Mouse (Mus musculus): ENCODE data around the gene Zbed6. TPM values are rescaled to one million over a fixed set of nuclear protein-coding genes. Genes with fewer than 3 reads are reported as not detected.
A peak's percentile ranks its signal among the peaks of the same experiment; 100 is the strongest.
"Not testable (repeated sequence)": the region's sequence is repeated elsewhere in the genome, so short reads cannot be mapped to it uniquely, and the experiment has no call there.

Gene Zbed6
- polyA plus RNA-seq, 1 experiment from 2014 or later: not detected

- no peaks in the 10 kb centered on the region for H3K9me3 ChIP-seq
- ATAC-seq (ENCODE audit: insufficient read depth, low FRiP score, low read depth): peak; percentile 76; the same call in 1 of the 2 replicates
- H3K27me3 ChIP-seq (replicated peaks): no peaks in the 10 kb centered on the region
- no peak overlapping the region for H3K4me3 ChIP-seq (replicated peaks)
- H3K4me2 ChIP-seq: no peak overlapping the region
- H3K27ac ChIP-seq: no peak overlapping the region
- no peaks in the 10 kb centered on the region for H3K4me1 ChIP-seq
- no peak overlapping the region for H3K9ac ChIP-seq
- 58% methylated on average over 10 of the region's 10 CpGs for WGBS
- no peaks in the 10 kb centered on the region for H3K36me3 ChIP-seq
These were observed 25.2 kb upstream of the Zbed6 start for GRCm38 (mm10) chr1:133685749-133686519.

- H3K9ac ChIP-seq: no peak overlapping the region
- 60% methylated on average over 3 of the region's 3 CpGs for WGBS
- H3K4me3 ChIP-seq (replicated peaks): no peak overlapping the region
- H3K4me1 ChIP-seq: no peaks in the 10 kb centered on the region
- no peaks in the 10 kb centered on the region for H3K9me3 ChIP-seq
- H3K4me2 ChIP-seq: no peak overlapping the region
- H3K36me3 ChIP-seq: no peaks in the 10 kb centered on the region
- H3K27ac ChIP-seq: no peak overlapping the region
- H3K27me3 ChIP-seq (replicated peaks): no peaks in the 10 kb centered on the region
- ATAC-seq (ENCODE audit: insufficient read depth, low FRiP score, low read depth): no peak
These were observed 11.1 kb upstream of the Zbed6 start for GRCm38 (mm10) chr1:133671801-133672200.

- Histone ChIP-seq H3K36me3 (no peaks in the 10 kb centered on the region), H3K4me1 (no peaks in the 10 kb centered on the region), H3K9ac (no peak overlapping the region), H3K27ac (no peak overlapping the region), H3K27me3 (replicated peaks) (no peaks in the 10 kb centered on the region), H3K4me3 (replicated peaks) (no peak overlapping the region), H3K9me3 (no peaks in the 10 kb centered on the region), H3K4me2 (no peak overlapping the region)
- no peak for ATAC-seq (ENCODE audit: insufficient read depth, low FRiP score, low read depth)
- WGBS: 86% methylated on average over 3 of the region's 3 CpGs
These were observed 10.6 kb upstream of the Zbed6 start for GRCm38 (mm10) chr1:133671266-133671665.

GRCm38 (mm10) chr1:133670776-133671175 is 10.1 kb upstream of the Zbed6 start:
- Histone ChIP-seq H3K27me3 (replicated peaks) (no peaks in the 10 kb centered on the region), H3K9me3 (no peaks in the 10 kb centered on the region), H3K4me3 (replicated peaks) (no peak overlapping the region), H3K4me1 (no peaks in the 10 kb centered on the region), H3K4me2 (no peak overlapping the region), H3K36me3 (no peaks in the 10 kb centered on the region), H3K9ac (no peak overlapping the region), H3K27ac (no peak overlapping the region)
- 75% methylated on average over 6 of the region's 6 CpGs for WGBS
- no peak for ATAC-seq (ENCODE audit: insufficient read depth, low FRiP score, low read depth)

- Histone ChIP-seq H3K4me3 (replicated peaks) (no peak overlapping the region), H3K27ac (no peak overlapping the region), H3K36me3 (no peaks in the 10 kb centered on the region), H3K4me2 (no peak overlapping the region), H3K27me3 (replicated peaks) (no peaks in the 10 kb centered on the region), H3K9me3 (no peaks in the 10 kb centered on the region), H3K4me1 (no peaks in the 10 kb centered on the region), H3K9ac (no peak overlapping the region)
- 72% methylated on average over 12 of the region's 12 CpGs for WGBS
- no peak for ATAC-seq (ENCODE audit: insufficient read depth, low FRiP score, low read depth)
These were observed 9.5 kb upstream of the Zbed6 start for GRCm38 (mm10) chr1:133670190-133670589.

- 80% methylated on average over 3 of the region's 3 CpGs for WGBS
These were observed 7.9 kb upstream of the Zbed6 start for GRCm38 (mm10) chr1:133668618-133669017.

GRCm38 (mm10) chr1:133667721-133668120 is 7.0 kb upstream of the Zbed6 start:
- peaks cover 9% of the 10 kb centered on the region; the same call in 1 of the 2 replicates for H3K4me1 ChIP-seq
- H3K27me3 ChIP-seq (replicated peaks): no peaks in the 10 kb centered on the region
- ATAC-seq (ENCODE audit: insufficient read depth, low FRiP score, low read depth): no peak
- no peak overlapping the region for H3K4me2 ChIP-seq
- H3K36me3 ChIP-seq: no peaks in the 10 kb centered on the region
- 69% methylated on average over 7 of the region's 7 CpGs for WGBS
- H3K27ac ChIP-seq: no peak overlapping the region
- H3K4me3 ChIP-seq (replicated peaks): no peak overlapping the region
- no peak overlapping the region for H3K9ac ChIP-seq
- no peaks in the 10 kb centered on the region for H3K9me3 ChIP-seq

More at GRCm38 (mm10) chr1:133668618-133669017, 7.9 kb upstream of the Zbed6 start:
- Histone ChIP-seq H3K4me1 (peaks cover 5% of the 10 kb centered on the region; the same call in 1 of the 2 replicates), H3K4me2 (no peak overlapping the region), H3K9ac (no peak overlapping the region), H3K4me3 (replicated peaks) (no peak overlapping the region), H3K36me3 (no peaks in the 10 kb centered on the region), H3K27me3 (replicated peaks) (no peaks in the 10 kb centered on the region), H3K9me3 (no peaks in the 10 kb centered on the region), H3K27ac (no peak overlapping the region)
- no peak for ATAC-seq (ENCODE audit: insufficient read depth, low FRiP score, low read depth)

- H3K9me3 ChIP-seq; H3K4me2 ChIP-seq; H3K9ac ChIP-seq; ATAC-seq (ENCODE audit: insufficient read depth, low FRiP score, low read depth); H3K4me3 ChIP-seq (replicated peaks); H3K4me1 ChIP-seq; H3K27me3 ChIP-seq (replicated peaks); H3K36me3 ChIP-seq; H3K27ac ChIP-seq: not testable (repeated sequence)
- 86% methylated on average over 7 of the region's 8 CpGs for WGBS
These were observed 5.0 kb upstream of the Zbed6 start for GRCm38 (mm10) chr1:133665713-133666112.

GRCm38 (mm10) chr1:133664203-133664970 is 3.7 kb upstream of the Zbed6 start:
- no peak for ATAC-seq (ENCODE audit: insufficient read depth, low FRiP score, low read depth)
- peaks cover 15% of the 10 kb centered on the region for H3K4me1 ChIP-seq
- 65% methylated on average over 11 of the region's 11 CpGs for WGBS
- H3K27me3 ChIP-seq (replicated peaks): no peaks in the 10 kb centered on the region
- no peak overlapping the region for H3K9ac ChIP-seq
- no peak overlapping the region for H3K4me2 ChIP-seq
- H3K4me3 ChIP-seq (replicated peaks): no peak overlapping the region
- peak overlapping the region; percentile 71 for H3K27ac ChIP-seq
- peaks cover 2% of the 10 kb centered on the region; the same call in 1 of the 2 replicates for H3K36me3 ChIP-seq
- H3K9me3 ChIP-seq: no peaks in the 10 kb centered on the region

- Histone ChIP-seq H3K36me3 (peaks cover 3% of the 10 kb centered on the region; the same call in 1 of the 2 replicates), H3K4me2 (no peak overlapping the region), H3K9me3 (no peaks in the 10 kb centered on the region), H3K9ac (no peak overlapping the region), H3K4me3 (replicated peaks) (no peak overlapping the region), H3K27me3 (replicated peaks) (no peaks in the 10 kb centered on the region), H3K4me1 (peaks cover 25% of the 10 kb centered on the region), H3K27ac (peak overlapping the region; percentile 71; the same call in 1 of the 2 replicates)
- ATAC-seq (ENCODE audit: insufficient read depth, low FRiP score, low read depth): 0 out of 2 replicates have a peak, but pooled peaks have one; percentile 18
- WGBS: 46% methylated on average over 4 of the region's 4 CpGs
These were observed 2.7 kb upstream of the Zbed6 start for GRCm38 (mm10) chr1:133663427-133663826.

GRCm38 (mm10) chr1:133662941-133663340 is 2.3 kb upstream of the Zbed6 start:
- no peak overlapping the region for H3K9ac ChIP-seq
- H3K27ac ChIP-seq: peak overlapping the region; percentile 71; the same call in 1 of the 2 replicates
- no peaks in the 10 kb centered on the region for H3K27me3 ChIP-seq (replicated peaks)
- H3K36me3 ChIP-seq: peaks cover 3% of the 10 kb centered on the region; the same call in 1 of the 2 replicates
- no peak overlapping the region for H3K4me3 ChIP-seq (replicated peaks)
- H3K9me3 ChIP-seq: no peaks in the 10 kb centered on the region
- WGBS: 93% methylated on average over 7 of the region's 7 CpGs
- H3K4me2 ChIP-seq: no peak overlapping the region
- ATAC-seq (ENCODE audit: insufficient read depth, low FRiP score, low read depth): no peak
- peaks cover 30% of the 10 kb centered on the region for H3K4me1 ChIP-seq

All from stomach, embryonic 15.5 days (tissue).